Mouse (Mus musculus) cortical plate, adult 2 months (tissue): ENCODE measurements at regions not wholly inside any gene's neighbourhood (a gene's known extent, or its start where the extent isn't known, plus 50 kb on each side); places are given as distances from the start of the nearest gene placed in this dataset.
A peak's percentile ranks its signal among the peaks of the same experiment; 100 is the strongest.

Source experiments
- CTCF ChIP-seq: fragments of 200-500 bp; IDR thresholded peaks from 2 replicates; pipeline ENCODE4 v1.5.1; 2011; ENCODE audit warnings: mild to moderate bottlenecking, control low read depth, low read length; ENCODE audit not compliant: insufficient read depth; ENCODE audit errors: extremely low read depth
- POLR2A ChIP-seq: fragments of 200-500 bp; IDR thresholded peaks from 2 replicates; pipeline ENCODE4 v1.6.1; 2011; ENCODE audit warnings: mild to moderate bottlenecking, low read length, control low read depth; ENCODE audit not compliant: insufficient read depth; ENCODE audit errors: extremely low read depth

GRCm38 (mm10) chr7:40072478-40072877 lies 554.9 kb downstream of the Zfp619 start:
- TF ChIP-seq CTCF (peak; percentile 65), POLR2A (no peak)
